Mouse (Mus musculus): Measurements from ENCODE around the gene 2200002D01Rik.

DNA sequence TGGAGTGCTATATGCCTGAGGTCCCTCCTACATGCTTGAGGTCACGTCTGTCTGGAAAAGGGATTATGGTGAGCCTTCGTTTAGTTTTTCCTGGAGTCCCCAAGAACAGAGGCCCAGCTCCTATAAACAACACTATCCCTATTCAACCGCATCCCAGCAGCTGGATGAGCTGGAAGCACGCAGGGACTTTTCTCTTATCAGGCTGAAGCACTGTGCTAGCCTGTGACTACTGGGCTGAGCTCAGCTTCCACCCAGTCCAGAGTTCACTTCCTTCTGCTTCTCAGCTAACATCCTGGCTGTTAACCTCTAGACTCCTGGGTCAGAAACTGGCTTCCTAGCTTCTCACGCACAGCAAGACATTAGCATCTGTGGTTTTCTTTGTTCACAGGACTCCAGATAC, 5.6 kb upstream of the 2200002D01Rik start:
- TF ChIP-seq CTCF (IDR thresholded peaks at IDR 0.05; ENCODE audit: low read depth) (no peak), EP300 (IDR thresholded peaks at IDR 0.05; ENCODE audit: low read depth) (no peak)
